Mouse (Mus musculus): ENCODE data around the gene Adprm. TPM values are rescaled to one million over a fixed set of nuclear protein-coding genes. Genes with fewer than 3 reads are reported as not detected.

Adprm gene
- total RNA-seq, 2 experiments from 2014 or later: 6.8 to 9.9 TPM

DNA sequence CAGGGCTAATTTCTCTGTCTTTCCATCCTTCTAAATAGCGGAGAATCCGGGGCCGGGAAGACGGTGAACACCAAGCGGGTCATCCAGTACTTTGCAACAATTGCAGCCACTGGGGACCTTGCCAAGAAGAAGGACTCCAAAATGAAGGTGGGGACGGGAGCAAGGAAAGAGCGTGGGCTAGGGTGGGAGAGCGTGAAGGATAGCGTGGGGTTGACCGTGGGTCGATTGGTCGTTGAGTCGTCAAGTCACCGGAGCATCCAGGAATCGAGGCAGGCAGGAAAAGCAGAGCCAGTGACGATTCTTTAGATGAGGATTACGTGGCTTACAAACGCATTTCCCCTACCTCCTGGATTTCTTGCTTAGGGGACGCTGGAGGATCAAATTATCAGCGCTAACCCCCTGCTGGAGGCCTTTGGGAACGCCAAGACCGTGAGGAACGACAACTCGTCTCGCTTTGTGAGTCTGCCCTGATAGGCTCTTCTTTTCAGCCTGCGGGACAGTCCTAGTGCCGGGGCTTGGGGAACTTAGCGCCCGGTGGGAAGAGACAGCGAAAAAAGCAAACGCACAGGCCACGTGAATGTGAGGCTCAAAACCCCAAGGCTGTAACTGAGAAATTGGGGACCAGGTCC, 31.4 kb upstream of the Adprm start:
- intact Hi-C loops (cut with DNase I): loop anchor here (10.0 kb wide), 1 partner anchor 179 kb away; no protein-coding TSS in a partner anchor
- no peak for DNase-seq
- no peak overlapping the region for H3K27ac ChIP-seq
- TF ChIP-seq CTCF (IDR thresholded peaks at IDR 0.05): no peak
- H3K4me3 ChIP-seq: no peak overlapping the region

DNA sequence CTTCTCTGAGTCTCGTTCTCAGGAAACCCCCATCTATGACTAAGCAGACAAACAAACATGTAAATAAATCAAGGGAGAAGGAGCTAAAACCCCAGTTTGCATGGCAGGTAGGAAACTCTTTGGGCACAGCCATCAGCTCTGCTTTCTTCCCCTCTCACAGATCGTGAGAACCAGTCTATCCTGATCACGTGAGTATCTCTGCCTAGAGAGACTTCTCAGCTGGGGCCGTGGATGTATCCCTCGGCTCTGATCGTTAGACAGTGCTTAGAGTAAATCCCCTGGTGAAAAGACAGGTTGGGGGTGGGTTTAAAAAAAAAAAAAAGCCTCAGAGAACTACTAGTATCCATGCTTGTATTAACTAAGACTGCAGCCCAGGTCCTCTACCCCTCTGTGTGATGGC, 30.8 kb upstream of the Adprm start:
- no peak overlapping the region for H3K27ac ChIP-seq
- H3K4me3 ChIP-seq: no peak overlapping the region
- intact Hi-C loops (cut with DNase I): loop anchor here (10.0 kb wide), 1 partner anchor 178 kb away; no protein-coding TSS in a partner anchor
- no peak for DNase-seq
- TF ChIP-seq CTCF (IDR thresholded peaks at IDR 0.05): no peak

DNA sequence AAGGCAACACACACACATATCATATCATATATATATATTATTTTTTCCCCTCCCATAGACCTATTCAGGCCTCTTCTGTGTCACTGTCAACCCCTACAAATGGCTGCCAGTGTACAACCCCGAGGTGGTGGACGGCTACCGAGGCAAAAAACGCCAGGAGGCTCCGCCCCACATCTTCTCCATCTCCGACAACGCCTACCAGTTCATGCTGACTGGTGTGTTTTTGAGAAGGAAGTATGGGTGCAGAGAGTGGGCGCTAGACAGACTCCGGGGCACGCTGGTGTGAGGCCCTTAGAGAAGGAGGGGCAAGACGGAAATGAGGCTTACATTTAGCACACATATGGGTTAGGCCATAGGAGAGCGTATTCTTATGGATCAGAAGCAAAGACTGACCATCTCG, 30.4 kb upstream of the Adprm start:
- intact Hi-C loops (cut with DNase I): loop anchor here (10.0 kb wide), 1 partner anchor 178 kb away; no protein-coding TSS in a partner anchor

DNA sequence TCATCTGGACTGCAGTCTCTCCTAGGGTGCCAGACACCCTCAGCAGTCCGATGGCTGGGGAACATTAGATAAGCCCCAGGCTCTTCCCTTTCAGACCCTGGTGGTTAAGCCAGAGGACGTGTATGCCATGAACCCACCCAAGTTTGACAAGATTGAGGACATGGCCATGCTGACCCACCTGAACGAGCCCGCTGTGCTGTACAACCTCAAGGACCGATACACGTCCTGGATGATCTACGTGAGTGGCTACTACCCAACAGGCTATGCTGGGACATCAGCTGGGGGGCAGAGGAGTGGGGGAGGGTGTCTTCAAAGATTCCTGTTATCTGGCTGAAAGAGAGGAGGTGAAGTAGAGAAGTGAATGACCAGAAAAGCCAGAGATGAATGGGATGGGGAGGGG, 29.8 kb upstream of the Adprm start:
- no peak overlapping the region for H3K27ac ChIP-seq
- no peak for TF ChIP-seq CTCF (IDR thresholded peaks at IDR 0.05)
- DNase-seq: no peak
- no peak overlapping the region for H3K4me3 ChIP-seq
- intact Hi-C loops (cut with DNase I): loop anchor here (10.0 kb wide), 1 partner anchor 177 kb away; no protein-coding TSS in a partner anchor

More for the DNA sequence above, 30.4 kb upstream of the Adprm start:
- Histone ChIP-seq H3K27ac (no peak overlapping the region), H3K4me3 (no peak overlapping the region)
- TF ChIP-seq CTCF (IDR thresholded peaks at IDR 0.05): no peak
- DNase-seq: no peak

DNA sequence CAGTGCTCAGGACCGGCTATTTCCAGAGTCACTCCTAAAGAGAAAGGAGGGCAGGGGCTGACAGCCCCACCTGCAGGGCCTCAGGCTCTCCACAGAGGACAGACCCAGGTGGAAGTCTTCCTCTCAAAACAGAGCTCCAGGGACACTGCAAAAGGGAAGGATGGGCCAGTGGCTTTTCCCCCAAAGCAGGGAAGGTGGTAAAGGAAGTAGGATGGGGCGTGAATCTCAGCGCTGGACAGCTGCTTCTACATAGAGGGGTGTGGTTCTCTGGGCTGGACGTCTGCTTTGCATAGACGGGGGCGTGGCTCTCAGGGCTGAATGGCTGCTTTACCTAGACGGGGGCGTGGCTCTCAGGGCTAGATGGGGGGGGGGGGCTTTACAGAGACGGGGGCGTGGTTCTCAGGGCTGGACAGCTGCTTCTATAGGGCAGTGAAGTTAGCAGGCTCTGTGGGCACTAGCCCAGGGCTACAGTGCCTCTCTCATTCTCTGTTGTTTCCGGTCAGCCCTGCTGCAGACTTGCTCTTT, 28.8 kb upstream of the Adprm start:
- no peak for TF ChIP-seq CTCF (IDR thresholded peaks at IDR 0.05)
- peak; percentile 72 for DNase-seq

DNA sequence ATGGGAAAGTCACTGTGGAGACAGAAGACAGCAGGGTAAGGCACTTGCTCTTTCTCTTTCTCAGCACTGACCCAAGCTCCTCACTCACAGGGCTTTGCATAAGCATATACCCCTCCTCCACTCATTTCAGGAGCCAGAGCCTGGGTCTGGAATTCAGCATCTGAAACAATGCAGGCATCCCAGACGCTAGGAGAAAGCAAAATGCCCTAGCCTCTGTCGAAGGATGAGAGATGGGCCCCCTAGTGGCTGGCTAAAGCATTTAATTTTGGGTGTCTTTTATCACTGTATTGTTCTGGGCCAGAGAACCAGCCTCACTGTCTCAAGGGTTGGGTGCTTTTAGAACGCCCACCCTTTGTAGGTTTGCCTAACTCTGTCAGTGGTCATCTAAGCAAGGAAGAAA, 27.8 kb upstream of the Adprm start:
- Histone ChIP-seq H3K4me3 (no peak overlapping the region), H3K27ac (no peak overlapping the region)
- peak; percentile 55 for DNase-seq
- peak; percentile 78 for TF ChIP-seq CTCF (IDR thresholded peaks at IDR 0.05)
- intact Hi-C loops (cut with DNase I): loop anchor here (1.0 to 10.0 kb wide), 2 partner anchors 56 to 175 kb away; no protein-coding TSS in a partner anchor

More for the DNA sequence above, 28.8 kb upstream of the Adprm start:
- Histone ChIP-seq H3K4me3 (no peak overlapping the region), H3K27ac (no peak overlapping the region)
- intact Hi-C loops (cut with DNase I): loop anchor here (10.0 kb wide), 1 partner anchor 176 kb away; no protein-coding TSS in a partner anchor

DNA sequence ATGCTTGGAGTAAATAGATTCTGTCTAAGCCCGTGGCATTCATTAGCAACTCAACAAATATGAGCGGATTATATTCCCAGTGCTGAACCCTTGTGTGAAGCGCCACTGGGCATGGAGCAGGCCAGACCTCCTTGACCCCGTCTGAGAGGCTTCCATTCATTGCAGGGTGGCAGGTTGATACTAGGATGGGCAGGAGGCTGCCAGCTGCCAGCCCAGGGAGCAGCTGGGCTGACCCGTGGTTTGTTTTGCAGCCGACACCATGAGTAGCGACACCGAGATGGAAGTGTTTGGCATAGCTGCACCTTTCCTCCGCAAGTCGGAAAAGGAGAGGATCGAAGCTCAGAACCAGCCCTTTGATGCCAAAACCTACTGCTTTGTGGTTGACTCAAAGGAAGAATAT, 27.3 kb upstream of the Adprm start:
- no peak for TF ChIP-seq CTCF (IDR thresholded peaks at IDR 0.05)
- intact Hi-C loops (cut with DNase I): loop anchor here (1.0 to 10.0 kb wide), 2 partner anchors 55 to 175 kb away; no protein-coding TSS in a partner anchor
- H3K4me3 ChIP-seq: no peak overlapping the region

DNA sequence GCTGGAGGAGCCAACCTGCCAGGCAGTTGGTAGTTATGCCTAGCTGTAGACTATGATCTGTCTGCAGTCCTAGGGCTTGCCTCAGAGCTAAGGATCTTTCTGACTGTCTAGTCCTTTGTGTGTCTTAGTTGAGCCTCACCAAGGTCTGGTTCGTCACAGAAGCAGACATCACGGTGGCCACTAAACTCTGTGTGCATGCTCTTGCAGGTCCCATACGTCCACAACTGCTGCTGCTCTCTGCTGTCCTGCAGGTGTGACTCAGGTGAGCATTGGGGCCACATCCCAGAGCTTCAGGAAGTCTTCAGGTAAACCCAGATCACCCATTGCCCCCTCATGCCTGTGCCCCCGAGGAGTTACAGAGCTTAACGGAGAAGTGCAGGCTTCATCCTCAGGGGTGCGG, 26.5 kb upstream of the Adprm start:
- no peak overlapping the region for H3K4me3 ChIP-seq
- DNase-seq: no peak
- intact Hi-C loops (cut with DNase I): no loop called here
- no peak overlapping the region for H3K27ac ChIP-seq
- no peak for TF ChIP-seq CTCF (IDR thresholded peaks at IDR 0.05)

More for the DNA sequence above, 27.3 kb upstream of the Adprm start:
- DNase-seq: no peak
- no peak overlapping the region for H3K27ac ChIP-seq

DNA sequence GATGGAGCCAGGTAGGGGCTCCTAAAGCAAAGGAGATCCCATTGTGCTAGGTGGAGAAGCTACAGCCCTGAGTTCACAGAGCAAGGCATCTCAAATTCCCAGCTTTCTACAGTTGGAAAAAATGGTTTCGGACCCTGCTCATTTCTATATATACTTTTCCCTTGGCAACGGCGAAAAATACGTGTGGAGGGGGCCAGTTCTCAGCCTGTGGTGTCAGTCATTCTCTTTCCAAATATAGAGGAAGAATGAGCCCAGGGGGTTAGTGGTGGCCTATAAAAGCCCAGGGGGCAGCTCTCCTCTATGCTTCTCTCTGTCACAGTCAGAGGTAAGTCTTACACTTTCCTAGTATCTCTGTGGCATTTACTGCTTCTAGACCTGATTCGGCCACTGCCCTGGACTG, 25.6 kb upstream of the Adprm start, which contains the start of gene Myh3:
Myh3 (plus strand) TSS at position 301 of the 400 bp plus-strand sequence.
- no peak within 1 kb of the TSS for H3K4me3 ChIP-seq
- intact Hi-C loops (cut with DNase I): no loop called here
- DNase-seq: no peak
- H3K27ac ChIP-seq: no peak within 1 kb of the TSS
- no peak for TF ChIP-seq CTCF (IDR thresholded peaks at IDR 0.05)

DNA sequence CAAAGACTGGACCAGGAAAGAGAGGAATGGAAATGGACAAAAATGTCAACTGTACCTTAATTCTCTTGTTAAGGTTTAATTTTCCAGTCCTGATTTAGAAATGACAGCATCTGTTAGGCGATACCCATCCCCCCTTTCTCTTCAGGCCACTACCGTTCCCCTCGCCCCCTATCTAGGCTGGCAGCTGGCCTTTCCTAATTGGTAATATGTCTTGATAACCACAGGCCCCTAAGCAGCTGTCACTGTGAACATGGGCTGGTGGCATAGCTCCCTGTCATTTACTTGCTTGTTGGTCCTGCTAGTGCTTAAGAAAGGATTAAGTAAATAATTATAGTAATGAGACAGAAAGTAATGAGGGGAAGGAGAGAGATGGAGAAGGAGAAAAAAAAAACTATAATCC, 25.0 kb upstream of the Adprm start:
- TF ChIP-seq CTCF (IDR thresholded peaks at IDR 0.05): no peak
- Histone ChIP-seq H3K27ac (no peak overlapping the region), H3K4me3 (no peak overlapping the region)
- intact Hi-C loops (cut with DNase I): no loop called here
- DNase-seq: no peak

DNA sequence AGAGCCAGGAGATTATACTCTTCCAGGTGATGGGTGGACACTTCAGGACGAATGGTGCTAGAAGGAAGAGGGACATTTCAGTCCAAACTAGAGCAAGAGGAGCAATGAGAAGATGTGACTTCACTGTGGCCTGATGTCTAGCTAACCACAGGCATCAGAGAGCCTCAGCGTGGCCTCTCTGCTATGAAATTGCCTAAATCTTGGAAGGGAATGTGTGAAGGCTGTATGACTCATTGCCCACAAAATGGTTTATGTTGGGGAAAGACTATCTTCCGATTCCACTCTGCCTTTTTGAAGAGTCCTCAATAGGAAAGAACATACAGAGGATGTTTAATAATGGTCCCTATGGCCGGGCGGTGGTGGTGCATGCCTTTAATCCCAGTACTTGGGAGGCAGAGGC, 24.4 kb upstream of the Adprm start:
- no peak overlapping the region for H3K4me3 ChIP-seq
- no peak for TF ChIP-seq CTCF (IDR thresholded peaks at IDR 0.05)
- intact Hi-C loops (cut with DNase I): no loop called here
- H3K27ac ChIP-seq: no peak overlapping the region
- no peak for DNase-seq

DNA sequence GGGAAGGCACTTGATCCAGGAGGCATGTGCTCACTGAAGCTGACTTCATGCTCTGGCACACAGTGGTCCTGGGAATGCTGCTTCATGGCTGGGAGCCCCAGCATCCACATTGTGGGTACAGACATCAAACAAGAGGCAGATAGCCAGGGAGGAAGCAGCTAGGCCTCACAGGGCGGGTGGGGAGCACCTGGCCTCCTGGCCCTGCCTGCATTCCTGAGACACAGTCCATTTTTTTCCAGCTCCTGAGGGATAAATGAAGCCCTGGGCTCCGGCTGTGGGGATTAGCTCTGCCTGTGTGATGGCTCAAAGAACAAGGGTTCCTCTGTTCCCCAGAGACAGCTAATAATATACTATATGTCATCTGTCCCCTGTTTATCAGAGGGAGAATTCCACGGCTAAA, 22.6 kb upstream of the Adprm start:
- no peak for DNase-seq
- H3K27ac ChIP-seq: no peak overlapping the region
- TF ChIP-seq CTCF (IDR thresholded peaks at IDR 0.05): no peak
- no peak overlapping the region for H3K4me3 ChIP-seq
- intact Hi-C loops (cut with DNase I): no loop called here

DNA sequence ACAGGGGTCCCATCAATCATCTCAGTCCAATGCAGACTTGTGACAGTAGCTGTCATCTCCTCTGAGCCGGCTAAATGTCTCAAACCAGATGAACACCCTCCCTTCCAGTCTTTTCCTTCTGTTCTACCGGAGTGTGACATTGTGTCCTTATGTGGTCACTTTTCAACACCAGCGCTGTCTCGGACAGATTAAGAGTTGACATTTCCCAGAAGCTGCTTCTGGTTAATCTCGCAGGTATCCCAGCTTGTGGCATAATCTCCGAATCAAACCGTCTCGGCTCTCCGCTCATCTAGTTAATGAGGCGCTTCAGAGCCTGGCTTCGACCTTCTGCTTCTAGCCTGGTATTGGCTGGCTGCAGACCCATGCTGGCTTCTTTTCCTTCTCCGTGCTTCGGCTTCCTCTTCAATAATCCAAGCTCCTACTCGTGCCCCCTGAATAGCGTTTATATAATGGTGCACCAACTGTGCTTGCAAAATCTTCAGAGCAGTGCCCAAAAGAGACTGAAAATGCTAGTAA, 20.3 kb upstream of the Adprm start:
- TF ChIP-seq CTCF (IDR thresholded peaks at IDR 0.05): no peak
- Histone ChIP-seq H3K4me3 (no peak overlapping the region), H3K27ac (no peak overlapping the region)
- DNase-seq: no peak
- intact Hi-C loops (cut with DNase I): no loop called here

Measured in gastrocnemius, adult 2 months (tissue).